Mouse (Mus musculus) gastrocnemius, postnatal 14 days (tissue): ENCODE data around the gene Twsg1. TPM values are rescaled to one million over a fixed set of nuclear protein-coding genes. Genes with fewer than 3 reads are reported as not detected.

ENCODE experiments used
- DNase-seq: peaks from one replicate; pipeline ENCODE4 v3.0.0; 2021; ENCODE audit warnings: mixed read lengths
- intact Hi-C: fragments of 180-260 bp; cut with DNase I; formaldehyde crosslinking; loops from one replicate; pipeline ENCODE4 v1.15.1; 2025; ENCODE audit warnings: low total_unique reads
- total RNA-seq, 2 experiments: library from RNA; stranded (reverse); gene quantifications; 2 replicates each; pipeline ENCODE4 v1.2.3; 2021

Twsg1 gene
- total RNA-seq, 2 experiments from 2014 or later, result 16.9 to 25.5 TPM

DNA sequence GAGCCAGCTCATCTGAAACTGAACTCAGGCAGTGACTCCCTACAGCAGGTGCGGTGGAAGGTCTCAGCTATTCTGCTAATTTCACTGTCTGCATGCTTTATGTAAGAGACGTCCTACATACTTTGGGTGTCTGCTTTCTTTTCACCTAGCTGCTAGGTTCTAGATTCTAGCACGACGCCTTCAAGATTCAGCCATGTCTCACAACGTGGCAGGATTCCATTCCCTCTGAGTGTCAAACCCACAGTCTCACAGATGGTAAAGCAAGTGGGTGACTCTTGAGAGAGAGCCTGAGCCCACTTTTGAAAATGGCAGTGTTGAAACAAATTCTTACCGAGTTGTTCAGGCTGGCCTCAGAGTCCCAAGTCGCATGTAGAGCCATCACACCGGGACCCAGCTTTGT, 47.2 kb downstream of the Twsg1 start:
- intact Hi-C loops, result no loop called here
- no peak for DNase-seq

DNA sequence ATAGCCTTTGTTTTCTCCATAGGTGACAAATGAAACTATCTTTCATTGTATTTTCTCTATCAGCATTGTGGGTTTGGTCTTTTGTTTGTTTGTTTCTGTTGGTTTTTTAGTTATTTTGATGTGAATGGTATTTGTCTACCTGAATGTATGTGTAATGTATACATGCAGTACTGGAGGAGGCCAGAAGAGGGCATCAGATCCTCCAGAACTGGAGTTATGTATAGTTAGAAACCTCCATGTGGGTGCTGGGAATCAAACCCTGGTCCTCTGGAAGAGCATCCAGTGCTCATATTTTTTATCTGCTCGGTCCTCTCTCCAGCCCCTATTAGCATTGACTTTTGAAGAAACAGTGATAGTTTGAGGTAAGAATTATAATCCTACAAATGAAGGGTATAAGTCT, 48.0 kb downstream of the Twsg1 start:
- no peak for DNase-seq

DNA sequence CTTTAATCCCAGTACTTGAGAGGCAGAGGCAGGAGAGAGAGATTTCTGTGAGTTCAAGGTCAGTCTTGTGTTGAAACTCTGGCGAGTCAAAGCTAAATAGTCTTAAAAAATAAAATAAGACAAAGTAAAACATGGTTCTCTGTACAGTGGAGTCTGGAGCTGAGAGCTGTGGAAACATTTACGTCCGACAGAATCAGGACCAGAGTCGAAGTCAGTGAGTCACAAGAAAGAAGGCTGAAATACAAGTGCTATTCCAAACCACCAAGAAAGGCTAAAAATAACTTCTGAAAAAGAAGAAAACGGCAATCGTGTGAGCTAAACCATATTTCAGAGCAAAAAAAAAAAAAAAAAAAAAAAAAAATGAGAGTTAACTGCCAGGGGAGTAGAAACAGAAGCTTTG, 48.7 kb downstream of the Twsg1 start:
- intact Hi-C loops, result no loop called here

More for the DNA sequence above, 48.0 kb downstream of the Twsg1 start:
- intact Hi-C loops, result no loop called here

GRCm38 (mm10) chr17:65896016-65896415, 55.0 kb downstream of the Twsg1 start:
- no peak for DNase-seq
- intact Hi-C loops, result no loop called here

More for the DNA sequence above, 48.7 kb downstream of the Twsg1 start:
- no peak for DNase-seq

DNA sequence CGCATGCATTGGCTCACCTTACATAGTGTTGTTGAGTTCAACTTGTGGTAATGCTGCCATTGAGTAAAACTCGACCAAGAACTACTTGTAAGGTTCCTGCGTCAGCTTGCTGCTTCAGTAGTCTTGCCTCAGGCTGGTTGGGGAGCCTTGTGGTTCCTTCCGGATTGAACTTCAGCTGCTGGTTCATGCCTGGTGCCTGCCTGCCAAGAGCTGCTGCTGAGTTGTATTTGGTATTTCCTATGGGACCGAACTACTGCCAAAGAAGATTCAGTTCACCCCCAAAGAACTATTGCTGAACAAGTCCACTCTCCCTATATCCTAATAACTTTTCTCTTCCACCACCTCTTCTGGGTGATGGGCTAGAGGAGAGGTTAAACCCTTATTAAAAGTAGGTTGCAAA, 61.5 kb downstream of the Twsg1 start:
- intact Hi-C loops, result no loop called here
- DNase-seq, result no peak

- intact Hi-C loops, result no loop called here
- DNase-seq, result no peak
Observed at GRCm38 (mm10) chr17:65886571-65886970, 64.5 kb downstream of the Twsg1 start.

- intact Hi-C loops, result no loop called here
- no peak for DNase-seq
Observed at GRCm38 (mm10) chr17:65885697-65886529, 65.1 kb downstream of the Twsg1 start, which contains the start of gene Ralbp1. Gene Ralbp1, minus strand, starts transcription at chr17:65885798.

GRCm38 (mm10) chr17:65885398-65885696, 65.7 kb downstream of the Twsg1 start:
- no peak for DNase-seq
- intact Hi-C loops, result no loop called here

GRCm38 (mm10) chr17:65884691-65885397, 66.2 kb downstream of the Twsg1 start:
- intact Hi-C loops, result loop anchor here (5.0 kb wide), 1 partner anchor 67 kb away; the partner anchor contains the start of gene Twsg1
- DNase-seq, result peak; percentile 100

GRCm38 (mm10) chr17:65884061-65884669, 66.9 kb downstream of the Twsg1 start:
- peak; percentile 51 for DNase-seq
- intact Hi-C loops, result loop anchor here (5.0 kb wide), 1 partner anchor 68 kb away; the partner anchor contains the start of gene Twsg1

DNA sequence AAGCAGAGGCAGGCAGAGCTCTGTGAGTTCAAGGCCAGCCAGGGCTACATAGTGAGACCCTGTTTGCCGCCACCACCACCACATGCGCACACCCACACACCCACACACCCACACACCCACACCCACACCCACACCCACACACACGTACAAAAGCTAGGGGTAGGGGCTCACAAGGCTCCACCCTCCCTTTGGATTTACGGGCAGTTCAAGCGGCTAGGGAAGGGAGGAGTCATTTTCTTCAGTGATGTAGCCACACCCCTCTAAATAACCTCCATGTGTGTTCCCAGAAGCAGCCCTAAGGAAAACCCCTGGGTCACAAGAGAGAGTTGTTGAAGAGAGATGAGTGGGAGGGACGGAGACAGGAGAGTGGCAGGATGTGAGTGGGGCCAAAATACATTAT, 74.0 kb downstream of the Twsg1 start:
- DNase-seq, result no peak

DNA sequence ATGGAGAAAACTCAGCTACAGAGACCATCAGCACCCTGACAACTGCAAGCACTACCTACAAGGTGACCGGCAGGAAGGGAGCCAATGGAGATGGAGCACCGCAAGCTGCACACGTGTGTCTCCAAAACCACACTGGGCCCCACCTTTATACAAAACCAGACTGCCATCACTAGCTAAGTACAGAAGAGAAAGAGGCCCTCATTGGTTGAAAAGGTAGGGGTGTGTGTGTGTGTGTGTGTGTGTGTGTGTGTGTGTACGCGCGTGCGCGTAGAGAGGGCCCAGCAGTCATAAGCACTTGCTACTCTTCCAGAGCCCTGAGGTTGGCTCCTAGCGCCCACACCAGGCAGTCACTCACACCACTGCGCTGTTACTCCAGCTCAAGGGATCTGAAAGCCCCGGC, 77.2 kb downstream of the Twsg1 start:
- intact Hi-C loops, result no loop called here
- no peak for DNase-seq

More for the DNA sequence above, 74.0 kb downstream of the Twsg1 start:
- intact Hi-C loops, result no loop called here

GRCm38 (mm10) chr17:65873156-65873555, 77.9 kb downstream of the Twsg1 start:
- no peak for DNase-seq
- intact Hi-C loops, result no loop called here

DNA sequence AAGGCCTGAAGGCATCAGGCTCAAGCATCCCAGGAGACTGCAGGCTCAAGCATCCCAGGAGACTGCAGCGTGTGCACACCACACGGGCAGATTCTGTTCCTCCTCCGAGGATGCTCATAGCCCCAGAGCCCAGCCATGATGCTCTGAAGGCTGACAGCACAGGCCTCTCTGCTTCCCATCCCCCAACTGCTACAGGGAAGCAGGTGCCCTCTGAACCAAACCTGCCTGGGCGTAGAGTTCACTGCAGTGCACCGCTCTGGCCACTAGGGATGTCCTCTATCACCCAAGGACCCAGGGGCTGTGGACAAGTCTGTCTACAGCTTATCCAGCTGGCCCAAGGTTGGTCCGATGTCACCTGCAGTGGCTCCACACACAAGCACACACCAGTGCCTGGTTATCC, 78.4 kb downstream of the Twsg1 start:
- peak; percentile 22 for DNase-seq
- intact Hi-C loops, result no loop called here

DNA sequence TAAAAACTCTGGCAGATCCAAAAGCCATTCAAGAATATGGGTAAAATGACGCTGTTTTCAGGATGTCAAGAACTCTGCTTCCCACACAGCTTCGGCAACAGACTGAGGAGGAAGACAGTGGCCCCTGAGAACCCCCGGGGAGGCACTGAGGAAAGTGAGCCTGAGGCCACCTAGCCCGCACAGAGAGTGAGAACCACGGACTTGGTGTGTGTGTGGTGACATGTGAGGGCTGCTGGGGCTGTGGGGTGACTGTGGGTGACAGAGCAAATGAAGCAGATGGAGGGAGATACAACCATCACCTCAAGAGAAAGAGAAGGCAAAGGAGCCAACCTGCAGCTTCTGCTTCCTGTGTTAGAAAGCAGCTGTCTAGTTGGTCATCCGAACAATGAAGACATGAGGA, 79.0 kb downstream of the Twsg1 start:
- intact Hi-C loops, result no loop called here
- no peak for DNase-seq

Other genes with a start within 250 kb of the Twsg1 start
- gene Rab31, start 178.5 kb downstream of the Twsg1 start, total RNA-seq, result 10 to 100 TPM; 14.1 to 15.4 TPM
- 10 to 100 TPM; 29.4 to 30.3 TPM for gene Ppp4r1, start 168.7 kb downstream of the Twsg1 start, total RNA-seq
- gene Ralbp1, start 65.4 kb downstream of the Twsg1 start, total RNA-seq, result 10 to 100 TPM; 25.3 to 25.8 TPM
- 10 to 100 TPM; 10.6 TPM for gene Ankrd12, start 125.9 kb upstream of the Twsg1 start, total RNA-seq
- gene Ndufv2, start 150.3 kb upstream of the Twsg1 start, total RNA-seq, result 100 to 1,000 TPM; 640 to 730 TPM
- gene Washc1, start 160.3 kb upstream of the Twsg1 start, total RNA-seq, result 10 to 100 TPM; 12.2 to 15.2 TPM
- 1 to 10 TPM in 1 of 2 experiments, under 1 TPM in 1; 0.80 to 1.3 TPM for gene Ddx11, start 172.3 kb upstream of the Twsg1 start, total RNA-seq